Mouse (Mus musculus) C2C12 (cell line): ENCODE results near the gene Hoxa4. TPM values are rescaled to one million over a fixed set of nuclear protein-coding genes. Genes with fewer than 3 reads are reported as not detected.
A peak's percentile ranks its signal among the peaks of the same experiment; 100 is the strongest.

ENCODE experiments used
- H3K27me3 ChIP-seq: one replicate; pipeline ENCODE4 v1.6.1; 2011; ENCODE audit not compliant: control insufficient read depth, insufficient read depth, insufficient read length
- H3K36me3 ChIP-seq: one replicate; pipeline ENCODE4 v1.6.1; 2011; ENCODE audit not compliant: control insufficient read depth, insufficient read depth
- H3K4me3 ChIP-seq: one replicate; pipeline ENCODE4 v1.5.1; 2011; ENCODE audit warnings: mild to moderate bottlenecking, control low read depth; ENCODE audit not compliant: poor library complexity, insufficient read depth, severe bottlenecking
- H3K79me2 ChIP-seq: one replicate; pipeline ENCODE4 v1.6.1; 2011; ENCODE audit not compliant: control insufficient read depth, insufficient read depth
- H3K79me3 ChIP-seq: one replicate; pipeline ENCODE4 v1.6.1; 2011; ENCODE audit warnings: low read depth, control low read depth
- H3ac ChIP-seq: one replicate; pipeline ENCODE3; 2011; ENCODE audit warnings: low read depth; ENCODE audit not compliant: control insufficient read depth, insufficient read length
- CEBPB ChIP-seq: IDR thresholded peaks from one replicate; pipeline ENCODE4 v1.6.1; 2011; ENCODE audit warnings: low read depth, mild to moderate bottlenecking, control low read depth, moderate library complexity
- CTCF ChIP-seq: IDR thresholded peaks from one replicate; pipeline ENCODE4 v1.5.1; 2011; ENCODE audit not compliant: control insufficient read depth, insufficient read depth, insufficient read length
- FOSL1 ChIP-seq: IDR thresholded peaks from one replicate; pipeline ENCODE4 v1.8.0; 2011; ENCODE audit warnings: mild to moderate bottlenecking, low read length; ENCODE audit not compliant: poor library complexity, insufficient read depth, severe bottlenecking
- MAX ChIP-seq: IDR thresholded peaks from one replicate; pipeline ENCODE4 v1.6.1; 2011; ENCODE audit warnings: mild to moderate bottlenecking, control low read depth
- MYOD1 ChIP-seq: IDR thresholded peaks from one replicate; pipeline ENCODE4 v1.6.1; 2011; ENCODE audit warnings: low read depth; ENCODE audit not compliant: control insufficient read depth, insufficient read length
- MYOG ChIP-seq: IDR thresholded peaks from one replicate; pipeline ENCODE4 v1.6.1; 2011; ENCODE audit not compliant: control insufficient read depth, insufficient read length; ENCODE audit errors: extremely low read depth
- USF1 ChIP-seq: IDR thresholded peaks from one replicate; pipeline ENCODE4 v1.6.1; 2011; ENCODE audit warnings: low read depth, mild to moderate bottlenecking, control low read depth, moderate library complexity
- polyA plus RNA-seq: library from polyadenylated mRNA; unstranded; fragments of >200 nt; fragmentation: generic; extraction: Trizol; gene quantifications from one replicate; pipeline ENCODE4 v1.2.1, GENCODE M21; 2012; ENCODE audit warnings: missing spikeins

The Hoxa4 gene
- polyA plus RNA-seq, 1 experiment: 0.74 TPM

GRCm38 (mm10) chr6:52226569-52227257 is 35.2 kb upstream of the Hoxa4 start:
- H3ac ChIP-seq: peak overlapping the region; percentile 44
- H3K27me3 ChIP-seq: no peaks in the 10 kb centered on the region
- peaks cover 11% of the 10 kb centered on the region for H3K36me3 ChIP-seq
- H3K79me2 ChIP-seq: peaks cover 98% of the 10 kb centered on the region
- no peak for TF ChIP-seq CTCF
- TF ChIP-seq USF1: no peak
- no peak for TF ChIP-seq MYOD1
- no peak for TF ChIP-seq MYOG
- no peak for TF ChIP-seq CEBPB
- TF ChIP-seq MAX: no peak
- peak overlapping the region; percentile 76 for H3K4me3 ChIP-seq
- H3K79me3 ChIP-seq: peaks cover 75% of the 10 kb centered on the region

- H3K79me3 ChIP-seq: peaks cover 67% of the 10 kb centered on the region
- no peaks in the 10 kb centered on the region for H3K27me3 ChIP-seq
- H3K79me2 ChIP-seq: peaks cover 90% of the 10 kb centered on the region
Measured at GRCm38 (mm10) chr6:52225612-52226568, 34.3 kb upstream of the Hoxa4 start.

GRCm38 (mm10) chr6:52224895-52225611 is 33.5 kb upstream of the Hoxa4 start:
- no peaks in the 10 kb centered on the region for H3K27me3 ChIP-seq
- H3K79me3 ChIP-seq: peaks cover 60% of the 10 kb centered on the region
- peak overlapping the region; percentile 76 for H3K4me3 ChIP-seq
- peaks cover 11% of the 10 kb centered on the region for H3K36me3 ChIP-seq
- H3ac ChIP-seq: peak overlapping the region; percentile 98
- H3K79me2 ChIP-seq: peaks cover 83% of the 10 kb centered on the region
- TF ChIP-seq CTCF (no peak), MYOD1 (no peak), CEBPB (no peak), MAX (no peak)

More at GRCm38 (mm10) chr6:52225612-52226568, 34.3 kb upstream of the Hoxa4 start:
- peak overlapping the region; percentile 76 for H3K4me3 ChIP-seq
- peaks cover 11% of the 10 kb centered on the region for H3K36me3 ChIP-seq
- peak overlapping the region; percentile 98 for H3ac ChIP-seq
- TF ChIP-seq MYOG (no peak), MYOD1 (peak; percentile 2), USF1 (peak; percentile 99)

GRCm38 (mm10) chr6:52223939-52224760 is 32.6 kb upstream of the Hoxa4 start:
- peak overlapping the region; percentile 66 for H3ac ChIP-seq
- peaks cover 11% of the 10 kb centered on the region for H3K36me3 ChIP-seq
- peaks cover 52% of the 10 kb centered on the region for H3K79me3 ChIP-seq
- no peaks in the 10 kb centered on the region for H3K27me3 ChIP-seq
- H3K79me2 ChIP-seq: peaks cover 83% of the 10 kb centered on the region
- TF ChIP-seq FOSL1 (no peak), MYOG (no peak), USF1 (no peak), CEBPB (no peak), MYOD1 (no peak), CTCF (no peak), MAX (no peak)
- H3K4me3 ChIP-seq: peak overlapping the region; percentile 76

GRCm38 (mm10) chr6:52222729-52223128 is 31.2 kb upstream of the Hoxa4 start:
- H3K79me2 ChIP-seq: peaks cover 70% of the 10 kb centered on the region
- H3K27me3 ChIP-seq: no peaks in the 10 kb centered on the region
- peak overlapping the region; percentile 76 for H3K4me3 ChIP-seq
- H3K36me3 ChIP-seq: peaks cover 11% of the 10 kb centered on the region
- H3K79me3 ChIP-seq: peaks cover 40% of the 10 kb centered on the region
- TF ChIP-seq CEBPB (no peak), MYOG (no peak), FOSL1 (no peak), USF1 (no peak), CTCF (no peak), MAX (no peak), MYOD1 (no peak)
- peak overlapping the region; percentile 73 for H3ac ChIP-seq
